Mouse (Mus musculus): ENCODE data around the gene Herc1.

Gene Herc1

DNA sequence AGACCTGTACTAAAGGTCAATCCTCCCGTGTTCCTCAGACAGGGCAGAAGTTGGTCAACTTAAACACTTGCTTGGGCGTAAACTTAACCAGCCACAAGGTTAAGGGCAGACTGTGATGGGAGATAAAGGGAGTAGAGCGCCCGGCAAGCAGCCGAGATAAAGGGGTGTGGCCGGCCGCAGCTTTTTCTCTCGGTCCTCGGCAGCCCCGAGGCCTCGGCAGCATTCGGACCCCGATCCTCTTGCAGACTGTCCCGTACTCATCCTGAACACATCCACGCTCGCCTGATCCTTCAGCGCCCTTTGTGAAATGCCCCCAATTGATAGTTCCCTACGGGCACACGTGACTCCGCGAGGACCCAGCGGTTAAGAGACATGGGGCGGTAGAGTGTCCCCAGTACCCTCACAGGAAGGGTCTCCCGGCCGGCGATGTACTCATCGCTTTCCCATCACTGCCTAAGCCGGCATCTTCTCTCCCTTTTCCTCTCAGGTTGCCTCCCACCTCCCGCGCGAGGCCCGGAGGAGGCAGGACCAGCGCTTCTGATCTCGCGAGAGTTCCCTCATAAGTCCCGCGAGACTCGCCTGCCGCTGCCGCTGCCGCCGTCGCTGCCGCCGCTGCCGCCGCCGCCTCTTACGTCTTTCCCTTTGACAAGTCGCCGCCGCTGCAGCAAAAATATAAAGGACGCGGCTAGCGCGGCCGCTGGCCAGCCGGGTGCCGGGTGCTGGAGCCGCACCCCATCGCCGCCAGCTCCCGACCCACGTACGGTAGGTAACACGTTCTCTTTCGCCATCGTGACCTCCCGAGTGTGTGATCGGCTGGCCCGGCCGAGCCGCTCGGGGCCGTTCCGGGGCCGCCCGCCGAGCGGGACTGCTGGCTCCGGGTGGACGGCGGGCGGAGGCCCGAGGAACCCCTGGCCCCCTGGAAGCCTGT lies at the start of gene Herc1:
Gene Herc1, plus strand, starts transcription at position 591 of the 928 bp plus-strand sequence.
- DNase-seq = peak; percentile 98

DNA sequence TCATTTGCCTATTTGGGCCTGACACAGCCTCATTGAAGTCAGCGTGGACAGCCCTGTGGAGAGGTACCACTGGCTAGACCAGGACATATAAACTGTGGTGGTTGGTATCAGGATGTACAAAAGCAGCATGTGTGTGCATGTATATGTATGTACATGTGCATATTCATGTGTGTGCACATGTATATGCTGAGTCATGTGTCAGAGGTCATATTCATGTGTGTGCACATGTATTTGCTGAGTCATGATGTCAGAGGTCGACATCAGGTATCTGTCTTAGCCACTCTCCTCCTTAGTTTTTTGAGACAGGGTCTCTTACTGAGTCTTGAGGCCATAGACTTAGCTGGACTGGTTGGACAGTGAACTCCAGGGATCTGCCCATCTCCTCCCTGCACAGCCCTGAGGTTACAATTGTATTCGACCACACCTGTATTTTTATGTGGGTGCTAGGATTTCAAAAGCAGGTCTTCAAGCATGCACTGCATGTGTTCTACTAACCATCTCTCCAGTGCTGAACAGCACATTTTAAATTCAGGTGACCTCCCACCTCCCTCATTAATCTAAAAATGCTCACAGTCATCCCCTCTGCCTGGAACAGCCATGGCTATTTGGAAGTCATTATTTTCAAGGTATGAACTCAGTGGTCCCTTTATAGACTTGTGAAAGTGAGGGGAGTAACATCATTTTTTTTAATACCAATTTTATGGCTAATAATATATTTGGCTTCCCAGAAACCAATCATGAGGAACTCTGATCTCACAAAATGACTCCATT lies 45.7 kb upstream of the Herc1 start:
- no peak for DNase-seq

DNA sequence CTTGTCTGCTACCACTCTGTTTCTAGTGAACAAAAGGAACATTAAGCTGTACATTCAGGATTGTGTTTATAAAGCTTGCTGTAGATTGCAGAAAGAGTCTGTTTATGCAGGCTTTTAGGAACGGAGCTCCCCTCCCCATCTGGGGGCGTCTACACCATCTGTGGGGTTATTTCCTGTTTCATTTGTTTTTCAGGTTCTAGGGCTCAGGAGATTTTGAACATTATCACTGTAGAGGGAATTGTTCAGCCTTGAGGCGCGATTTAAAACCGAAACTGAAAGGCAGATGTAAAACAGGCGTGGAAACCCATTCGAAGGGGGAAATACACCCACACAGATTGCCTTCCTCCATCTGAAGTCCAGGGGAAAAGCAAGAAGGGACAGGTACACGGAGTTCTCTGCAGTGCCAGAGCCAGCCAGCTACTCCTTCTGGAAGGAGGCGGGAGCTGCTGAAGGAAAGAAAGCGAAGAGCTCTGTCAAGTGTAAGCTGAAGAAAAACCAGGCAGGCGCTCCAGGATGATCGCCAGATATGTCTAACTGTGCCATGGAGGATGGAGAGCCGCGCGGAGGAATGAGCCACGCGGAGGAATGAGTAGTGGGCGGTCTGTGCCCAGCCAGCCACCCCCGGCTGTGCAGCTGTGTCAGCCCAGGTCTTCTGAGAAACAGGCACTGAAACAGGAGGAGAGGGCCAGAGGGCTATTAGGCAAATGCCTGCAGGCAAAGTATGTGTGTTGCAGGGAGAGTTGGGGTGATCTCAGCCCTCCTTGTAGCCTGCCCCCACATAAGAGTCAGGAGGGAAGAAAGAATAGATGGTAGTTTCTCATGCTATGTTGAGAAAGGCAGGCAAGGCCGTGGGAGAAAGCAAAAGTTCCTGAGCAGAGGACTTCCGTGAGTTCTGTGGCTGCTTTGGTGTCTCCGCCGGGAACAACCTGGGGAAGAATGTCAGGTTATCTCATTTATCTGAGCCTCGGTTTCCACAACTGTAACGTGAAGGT lies 44.8 kb upstream of the Herc1 start:
- DNase-seq = peak; percentile 65 to 72

DNA sequence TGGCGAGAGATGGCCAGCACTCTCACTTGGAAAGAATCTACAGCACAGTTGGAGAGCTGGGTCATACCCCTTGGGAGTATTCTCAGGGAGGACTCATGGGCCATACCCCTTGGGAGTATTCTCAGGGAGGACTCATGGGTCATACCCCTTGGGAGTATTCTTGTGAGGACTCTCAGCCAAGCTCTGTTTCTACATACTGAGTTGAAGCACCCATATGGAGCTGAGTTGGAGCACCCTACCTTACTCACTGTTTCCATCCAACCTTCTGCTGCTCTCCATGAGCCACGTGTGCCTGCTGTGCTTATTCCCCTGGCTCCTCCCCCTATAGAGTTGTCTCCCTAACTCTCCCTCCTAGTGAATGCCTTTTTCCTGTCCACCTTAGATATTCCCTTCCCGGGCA lies 43.8 kb upstream of the Herc1 start:
- no peak for DNase-seq

DNA sequence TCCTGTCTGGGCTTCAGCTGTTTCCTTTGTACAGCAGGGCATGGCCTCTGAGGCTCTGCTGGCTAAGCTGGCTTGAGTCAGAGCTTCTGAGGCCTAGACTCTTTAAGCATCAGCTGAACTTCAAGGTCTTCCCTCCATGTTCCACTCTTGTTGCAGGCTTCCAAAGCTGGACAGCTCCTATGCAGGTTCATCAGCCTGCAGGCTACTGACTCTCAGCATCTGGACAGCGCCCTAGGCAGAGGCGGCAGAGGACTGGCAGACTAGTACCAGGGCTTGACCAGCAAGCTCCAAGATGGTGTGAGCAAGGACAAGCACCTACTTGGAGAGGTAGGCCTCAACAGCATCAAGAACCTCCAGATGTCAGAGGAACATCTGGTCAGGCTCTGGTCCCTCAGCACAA lies 42.9 kb upstream of the Herc1 start:
- no peak for DNase-seq

DNA sequence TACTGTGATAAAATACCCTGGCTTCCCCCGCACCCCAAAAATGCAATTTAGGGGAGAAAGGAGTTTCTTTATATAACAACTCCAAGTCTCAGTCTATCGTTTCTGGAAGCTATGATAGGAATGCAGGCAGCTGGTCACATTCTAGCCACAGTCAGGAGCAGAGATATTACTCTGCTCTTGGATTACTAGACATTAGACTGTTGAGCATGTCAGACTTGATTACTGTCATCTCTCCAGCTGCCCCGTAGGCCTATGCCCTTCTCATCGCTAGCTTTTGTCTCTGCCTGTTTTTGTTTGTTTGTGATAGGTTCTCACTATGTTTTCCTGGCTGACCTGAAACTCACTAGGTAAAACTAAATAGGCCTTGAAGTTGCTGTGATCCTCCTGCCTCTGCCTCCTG lies 41.5 kb upstream of the Herc1 start:
- no peak for DNase-seq

DNA sequence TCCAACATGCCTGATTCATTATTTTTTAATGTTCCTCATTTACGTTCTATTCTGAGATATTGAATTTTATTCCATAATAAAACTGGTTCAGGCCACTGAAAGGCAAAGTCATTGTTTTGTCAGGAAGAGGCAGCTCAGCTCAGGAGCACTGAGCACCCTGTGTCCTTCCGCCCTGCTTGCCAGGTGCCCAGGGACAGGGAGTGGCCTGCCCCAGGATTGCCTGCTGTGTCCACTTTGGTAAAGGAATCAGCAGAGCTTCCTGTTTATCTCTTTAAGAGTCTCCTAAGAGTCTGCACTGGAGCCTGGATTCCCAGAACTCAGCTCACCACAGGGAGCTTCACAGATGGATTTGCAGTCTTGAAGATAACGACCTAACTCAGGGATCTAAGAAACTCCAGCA lies 38.8 kb upstream of the Herc1 start:
- DNase-seq = no peak

DNA sequence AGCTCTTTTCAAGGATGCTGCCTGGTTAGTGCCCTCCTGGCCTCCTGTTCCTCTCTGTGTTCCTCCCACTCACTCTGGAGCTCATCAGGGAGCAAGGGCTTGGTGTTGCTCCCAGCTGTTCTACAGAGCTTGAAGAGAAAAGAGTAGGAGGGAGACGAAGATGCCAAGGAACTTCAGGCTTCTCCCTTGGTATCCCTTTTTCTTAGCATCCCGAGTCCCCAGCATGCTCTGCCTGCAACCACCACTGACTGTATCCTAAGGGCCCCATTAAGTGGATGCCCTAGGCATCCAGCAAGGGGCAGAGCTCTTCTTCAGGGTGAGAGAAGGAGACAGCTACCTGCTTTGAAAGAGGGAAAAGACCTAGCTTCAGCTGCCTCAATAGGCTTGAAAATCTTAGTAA lies 33.6 kb upstream of the Herc1 start:
- no peak for DNase-seq

DNA sequence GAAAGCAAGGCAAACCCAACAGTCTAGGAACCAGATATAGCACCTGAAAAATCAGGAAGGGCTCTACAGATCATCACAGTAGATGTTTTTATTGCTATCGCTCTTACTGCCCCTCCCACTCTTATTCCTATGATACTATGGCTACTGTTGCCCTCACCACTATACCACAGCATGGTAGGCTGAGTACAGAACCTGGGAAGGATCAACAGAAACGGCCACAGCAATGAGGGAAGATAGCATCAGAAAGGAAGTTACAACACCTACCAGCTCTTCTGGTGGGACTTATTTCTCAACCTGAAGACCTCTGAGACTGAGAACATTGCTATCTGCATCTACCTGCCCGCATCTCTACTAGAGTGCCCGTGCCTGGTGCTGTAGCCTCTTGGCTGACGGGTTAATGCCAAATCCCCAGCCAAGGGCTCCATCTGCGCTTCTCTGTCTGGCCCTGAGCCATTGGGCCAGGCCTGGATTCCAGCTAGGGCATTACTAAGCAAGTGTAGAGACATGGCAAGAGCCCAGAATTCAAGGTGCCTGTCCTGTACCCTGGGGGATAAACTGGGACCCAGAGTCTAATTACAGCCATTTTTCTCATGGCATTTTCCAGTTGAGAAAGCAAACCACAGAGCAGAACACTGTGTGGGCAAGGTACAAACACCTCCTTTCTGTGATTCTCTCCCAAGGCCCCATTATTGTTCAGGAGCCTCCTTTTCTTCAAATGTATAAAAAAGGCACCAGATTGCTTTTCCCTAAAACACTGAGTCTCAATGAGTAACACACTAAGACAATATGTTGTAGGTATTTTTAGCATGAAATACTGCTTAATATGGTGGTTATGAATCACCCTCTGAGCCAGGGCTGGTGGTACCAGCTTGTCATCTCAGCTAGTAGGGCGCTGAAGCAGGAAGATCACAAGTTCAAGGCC lies 28.0 kb upstream of the Herc1 start:
- peak; percentile 93 to 95 for DNase-seq

DNA sequence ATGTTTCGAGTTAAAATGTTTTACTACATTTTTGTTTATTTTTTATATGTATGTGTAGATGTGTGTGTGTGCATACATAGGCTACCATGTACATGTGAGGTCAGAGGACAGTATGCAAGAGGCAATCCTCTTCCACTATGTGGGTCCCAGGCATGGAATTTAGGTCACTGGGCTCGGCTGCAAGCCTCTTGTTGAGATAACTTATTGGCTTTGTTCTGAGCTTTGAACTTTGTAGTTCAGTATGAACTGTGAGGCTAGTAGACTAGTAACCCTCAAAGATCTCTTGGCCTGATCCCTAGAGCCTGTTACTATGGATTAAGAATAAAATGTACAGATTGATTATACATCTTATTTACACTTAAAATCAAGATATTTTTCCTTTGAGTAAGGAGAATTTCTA lies 23.4 kb upstream of the Herc1 start:
- DNase-seq = no peak

DNA sequence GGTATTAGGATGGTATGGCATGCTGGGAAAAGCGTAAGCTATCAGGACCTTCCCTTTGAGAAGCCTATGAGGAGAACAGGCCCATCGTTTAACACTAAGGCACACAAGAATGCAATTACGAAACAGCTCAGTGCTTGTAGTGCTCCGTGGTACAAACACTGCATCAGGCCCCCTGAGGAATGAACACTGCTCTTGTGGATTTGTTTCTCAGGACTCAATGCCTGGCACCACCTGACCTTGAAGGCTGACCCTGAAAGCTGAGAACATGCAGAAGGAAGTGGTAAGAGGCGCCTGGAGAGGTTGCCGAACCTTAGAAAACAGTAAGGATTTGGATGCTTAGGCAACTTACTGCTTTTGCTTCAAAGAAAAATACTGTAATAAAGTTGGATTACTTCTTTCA lies 20.8 kb upstream of the Herc1 start:
- no peak for DNase-seq

DNA sequence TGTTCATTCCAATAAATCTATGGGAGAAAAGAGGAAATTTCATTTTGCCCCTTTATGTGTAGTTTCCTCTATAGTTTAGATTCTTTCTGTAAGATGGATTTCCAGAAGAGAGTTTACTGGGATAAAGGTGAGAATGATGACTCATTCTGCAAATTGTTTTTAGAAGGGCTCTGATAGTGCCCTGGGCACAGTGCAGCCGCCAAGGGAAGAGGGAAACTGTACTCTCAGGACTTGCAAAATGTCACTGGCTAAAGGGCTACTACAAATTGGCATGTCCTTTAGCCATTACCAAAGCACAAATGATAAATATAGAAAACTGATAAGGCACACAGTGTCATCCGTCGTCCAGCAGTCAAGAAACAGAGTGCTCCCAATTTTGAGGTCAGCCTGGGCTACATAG lies 19.8 kb upstream of the Herc1 start:
- no peak for DNase-seq

DNA sequence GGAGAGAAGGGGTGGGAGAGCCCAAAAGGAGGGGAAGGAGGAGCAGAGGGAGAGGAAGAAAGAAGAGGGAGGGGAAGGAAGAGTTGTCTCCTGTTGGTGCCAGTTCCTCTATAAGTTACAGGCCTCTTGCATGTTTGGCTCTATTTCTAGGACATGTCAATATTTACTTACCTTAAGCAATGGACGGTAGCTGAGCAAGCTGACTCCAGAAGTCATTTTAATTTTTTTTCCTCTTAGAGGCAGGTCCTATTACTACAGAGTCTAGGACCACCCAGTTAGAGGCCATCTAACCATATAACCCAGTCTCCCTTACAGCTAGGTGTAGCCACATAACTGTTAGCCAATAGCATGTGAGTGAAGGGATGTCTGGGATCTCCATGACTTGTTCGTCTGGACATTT lies 18.7 kb upstream of the Herc1 start:
- no peak for DNase-seq

DNA sequence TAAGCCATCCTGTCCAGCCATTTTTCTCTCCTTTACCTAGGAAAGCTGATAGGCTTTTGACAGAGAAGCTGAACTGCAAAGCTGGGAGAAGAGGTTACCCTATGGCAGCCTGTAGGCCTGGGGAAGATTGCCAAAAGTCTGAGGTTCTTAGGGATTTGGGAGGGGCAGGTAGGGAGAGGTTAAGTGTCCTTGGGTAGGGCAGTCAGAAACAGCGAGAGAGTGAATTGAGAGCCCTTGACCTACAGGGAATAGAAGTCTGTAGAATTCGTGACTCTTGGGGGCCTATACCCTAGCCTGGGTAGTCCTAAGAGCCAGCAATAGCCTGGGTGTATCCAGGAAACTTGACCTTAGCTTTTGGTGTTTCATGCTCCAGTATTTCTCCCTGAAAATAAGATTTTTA lies 17.9 kb upstream of the Herc1 start:
- no peak for DNase-seq

DNA sequence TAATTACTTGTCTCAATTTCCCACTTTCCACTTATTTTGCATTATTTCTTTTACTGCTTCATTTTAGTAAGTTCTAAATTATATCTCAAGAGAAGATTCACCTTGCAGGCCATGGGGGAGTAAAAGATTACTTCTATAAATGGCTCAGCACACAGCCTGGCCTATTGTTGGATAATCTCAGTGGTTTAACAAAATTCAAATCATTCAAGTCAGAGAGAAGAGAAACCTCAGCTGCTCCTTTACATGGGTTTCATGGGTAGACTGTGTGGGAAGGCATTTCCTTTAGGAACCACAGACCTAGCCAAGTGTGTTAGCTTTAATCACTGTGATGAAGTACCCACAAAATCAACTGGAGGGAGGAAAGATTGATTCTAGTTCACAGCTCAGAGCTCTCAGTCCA lies 13.0 kb upstream of the Herc1 start:
- DNase-seq = no peak

DNA sequence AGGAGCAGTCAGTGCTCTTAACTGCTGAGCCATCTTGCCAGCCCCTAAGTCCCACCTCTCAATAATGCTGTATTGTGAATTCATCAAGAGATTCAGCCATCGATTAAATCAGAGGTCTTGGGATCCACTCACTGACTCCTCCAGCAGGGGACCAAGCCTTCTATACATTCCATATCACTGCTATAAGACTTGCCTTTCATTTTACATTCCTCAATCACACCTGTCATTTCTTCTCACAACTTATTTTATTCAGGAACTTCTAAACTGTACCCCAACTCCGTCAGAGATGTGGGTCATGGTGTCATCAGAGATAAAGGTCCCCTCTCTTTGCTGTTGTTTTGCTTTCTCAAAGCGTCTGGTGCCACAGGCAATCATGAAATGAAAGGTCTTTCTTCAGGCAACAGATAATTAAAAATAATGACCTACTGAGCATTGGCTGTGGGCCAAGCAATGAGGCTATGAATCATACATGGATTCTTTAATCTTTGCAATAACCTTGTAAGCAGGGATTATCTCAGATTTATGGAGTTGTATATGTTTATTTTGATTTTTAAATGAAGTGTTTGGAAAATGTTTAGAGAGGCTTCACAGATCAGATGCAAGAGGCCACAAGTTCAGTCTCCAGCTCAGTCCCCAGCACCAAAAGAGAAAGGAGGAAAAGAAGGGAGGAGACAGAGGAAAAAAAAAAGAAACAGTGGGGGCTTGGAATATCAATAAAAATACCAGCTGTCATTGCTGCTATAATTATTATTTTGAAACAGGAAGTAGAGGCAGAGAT lies 12.1 kb upstream of the Herc1 start:
- peak; percentile 21 to 35 for DNase-seq

DNA sequence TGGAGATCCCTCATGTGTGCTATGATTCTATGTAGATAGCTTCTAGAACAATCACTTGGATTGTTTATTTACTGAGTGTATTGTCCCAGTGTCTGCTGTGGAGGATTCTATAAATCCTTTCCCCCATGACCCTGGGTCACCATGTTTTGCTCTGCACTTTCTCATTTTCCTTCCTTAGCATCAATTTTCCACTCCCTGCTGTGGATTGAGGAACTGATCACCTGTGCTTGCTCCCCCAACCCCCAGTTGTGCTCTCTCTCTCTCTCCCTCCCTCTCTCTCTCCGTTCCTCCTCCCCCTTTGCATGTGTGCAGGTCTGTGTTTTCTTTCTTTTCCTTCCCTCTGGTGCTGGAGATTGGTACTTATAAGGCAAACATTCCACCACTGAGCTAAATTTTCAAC lies 10.5 kb upstream of the Herc1 start:
- no peak for DNase-seq

DNA sequence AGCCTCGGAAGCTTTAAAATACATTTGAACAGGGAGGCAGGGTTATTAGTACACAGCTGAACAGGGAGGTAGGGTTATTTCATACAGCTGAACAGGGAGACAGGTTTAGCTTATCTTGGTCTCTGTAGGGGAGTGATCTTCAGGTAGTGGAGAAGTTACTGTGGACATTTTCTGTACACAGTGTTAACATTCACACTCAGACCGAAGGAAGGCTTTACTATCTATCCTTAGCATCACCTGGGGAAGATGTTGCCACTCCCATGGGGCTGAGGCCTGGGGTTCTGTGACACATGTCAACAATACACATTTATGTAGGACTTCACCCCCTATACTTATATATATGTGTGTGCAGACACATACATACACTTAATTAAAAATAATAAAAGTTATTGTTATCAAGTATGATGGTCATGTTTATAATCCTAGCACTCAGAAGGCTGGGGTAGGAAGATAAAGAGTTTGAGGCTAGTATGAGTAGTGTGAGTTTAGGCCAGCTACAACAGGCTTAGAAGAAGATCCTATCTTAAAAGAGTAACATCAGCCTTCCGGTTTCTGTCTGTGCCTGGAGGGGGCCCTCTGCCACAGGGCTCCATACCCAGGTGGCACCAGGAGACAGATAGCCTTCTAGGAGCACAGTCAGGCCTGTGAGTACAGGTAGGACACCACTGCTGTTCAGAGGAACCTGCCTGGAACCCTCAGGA lies 9.7 kb upstream of the Herc1 start:
- no peak for DNase-seq

DNA sequence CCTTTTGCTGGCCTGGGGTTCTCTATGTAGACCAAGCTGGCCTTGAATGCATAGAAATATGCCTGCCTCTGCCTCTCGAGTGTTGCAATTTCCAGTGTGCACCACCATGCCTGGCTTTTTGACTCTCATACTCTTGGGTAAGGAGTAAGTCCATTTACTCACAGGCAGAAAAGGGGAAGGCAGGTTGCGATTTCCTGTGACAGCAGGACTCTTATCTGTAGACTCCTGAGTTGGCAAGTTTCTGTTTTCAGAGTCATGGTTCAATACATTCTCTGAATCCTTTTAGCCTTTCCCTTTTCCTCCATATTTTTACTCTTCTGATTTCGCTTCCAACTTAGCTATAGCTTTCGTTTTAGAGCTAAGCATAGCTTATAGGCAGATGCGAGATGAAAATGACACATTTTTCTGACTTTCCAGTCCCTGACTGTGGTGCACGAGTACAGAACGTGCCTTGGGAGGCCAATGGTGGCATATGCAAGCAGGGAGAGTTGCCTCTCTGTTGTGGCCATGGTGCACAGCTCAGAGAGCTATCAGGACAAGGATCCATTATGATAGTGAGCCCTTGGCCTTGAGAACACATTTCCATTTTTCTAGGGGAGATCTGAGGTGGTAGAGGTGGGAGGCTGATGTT lies 2.7 kb upstream of the Herc1 start:
- no peak for DNase-seq

Measured in cerebellum, postnatal 10 days (tissue).